Comparison of ENCODE assay signal across 9 mouse cellular contexts in genomic region chr13:24027191-24028170, GRCm38 (mm10). TPM values are rescaled to one million over a fixed set of nuclear protein-coding genes. Genes with fewer than 3 reads are reported as not detected.
A peak's percentile ranks its signal among the peaks of the same experiment; 100 is the strongest.
DNase-seq lines count a peak whose midpoint lies in the region; ATAC-seq lines count a peak whose summit lies in the region.
"Had no signal": no experiment of that assay in that cellular context is flagged by ENCODE, and none has a peak within 500 bp of the region (broad histone marks: within the 10 kb centered on the region; RNA-seq: fewer than 3 reads in every experiment).

No protein-coding gene starts in this region.

- no peak overlapping the region for H3K9ac ChIP-seq in hindbrain, embryonic 16.5 days (ENCODE audit: low read depth, low read length)
- no peak overlapping the region for H3K9ac ChIP-seq in hindbrain, embryonic 12.5 days
- H3K9ac ChIP-seq in forebrain, embryonic 15.5 days (replicated peaks): no peak overlapping the region
- H3K9ac ChIP-seq: embryonic facial prominence, embryonic 13.5 days; heart, embryonic 15.5 days had no signal

- 70% methylated on average over 5 of the region's 5 CpGs for WGBS in hindbrain, embryonic 16.5 days
- 73% methylated on average over 5 of the region's 5 CpGs for WGBS in hindbrain, embryonic 12.5 days
- 65% methylated on average over 5 of the region's 5 CpGs for WGBS in forebrain, embryonic 15.5 days

- DNase-seq in 3T3-L1 (ENCODE audit: low read depth, low spot score) (peak; percentile 49), ES-CJ7 (ENCODE audit: low read depth, low spot score) (peak; percentile 34)
- no peak for DNase-seq in c-Kit-positive CD71-positive TER-119-positive erythroid progenitor cells, embryonic 14.5 days (ENCODE audit: low spot score)
- DNase-seq in gastrocnemius, postnatal 36 days: no peak

- H3K4me2 ChIP-seq in hindbrain, embryonic 16.5 days (ENCODE audit: low read length): no peak overlapping the region
- no peak overlapping the region for H3K4me2 ChIP-seq in hindbrain, embryonic 12.5 days (replicated peaks)
- no peak overlapping the region for H3K4me2 ChIP-seq in forebrain, embryonic 15.5 days (replicated peaks)
- H3K4me2 ChIP-seq: embryonic facial prominence, embryonic 13.5 days; heart, embryonic 15.5 days had no signal

- H3K4me3 ChIP-seq in hindbrain, embryonic 16.5 days (ENCODE audit: low read length): no peak overlapping the region
- H3K4me3 ChIP-seq in hindbrain, embryonic 12.5 days: no peak overlapping the region
- no peak overlapping the region for H3K4me3 ChIP-seq in forebrain, embryonic 15.5 days
- H3K4me3 ChIP-seq: embryonic facial prominence, embryonic 13.5 days; heart, embryonic 15.5 days had no signal

- H3K4me1 ChIP-seq in hindbrain, embryonic 16.5 days (ENCODE audit: control insufficient read depth, insufficient read depth, low read depth, low read length): no peaks in the 10 kb centered on the region
- no peaks in the 10 kb centered on the region for H3K4me1 ChIP-seq in hindbrain, embryonic 12.5 days
- H3K4me1 ChIP-seq in forebrain, embryonic 15.5 days: no peaks in the 10 kb centered on the region
- H3K4me1 ChIP-seq: heart, embryonic 15.5 days had no signal

- H3K9me3 ChIP-seq in hindbrain, embryonic 16.5 days (ENCODE audit: control insufficient read depth, low read length): no peaks in the 10 kb centered on the region
- no peaks in the 10 kb centered on the region for H3K9me3 ChIP-seq in hindbrain, embryonic 12.5 days (replicated peaks)
- no peaks in the 10 kb centered on the region for H3K9me3 ChIP-seq in forebrain, embryonic 15.5 days
- H3K9me3 ChIP-seq: embryonic facial prominence, embryonic 13.5 days; heart, embryonic 15.5 days had no signal

- no peaks in the 10 kb centered on the region for H3K27me3 ChIP-seq in hindbrain, embryonic 16.5 days (replicated peaks; ENCODE audit: control insufficient read depth, insufficient read depth, low read length)
- no peaks in the 10 kb centered on the region for H3K27me3 ChIP-seq in hindbrain, embryonic 12.5 days
- H3K27me3 ChIP-seq in forebrain, embryonic 15.5 days: no peaks in the 10 kb centered on the region
- H3K27me3 ChIP-seq: embryonic facial prominence, embryonic 13.5 days; heart, embryonic 15.5 days had no signal

- peak; percentile 79 for ATAC-seq in hindbrain, embryonic 16.5 days
- no peak for ATAC-seq in hindbrain, embryonic 12.5 days (ENCODE audit: low FRiP score)
- ATAC-seq in forebrain, embryonic 15.5 days (replicated peaks): peak; percentile 78

- no peaks in the 10 kb centered on the region for H3K36me3 ChIP-seq in hindbrain, embryonic 16.5 days (ENCODE audit: control insufficient read depth, insufficient read depth, low read length)
- no peaks in the 10 kb centered on the region for H3K36me3 ChIP-seq in hindbrain, embryonic 12.5 days
- H3K36me3 ChIP-seq in forebrain, embryonic 15.5 days: no peaks in the 10 kb centered on the region
- H3K36me3 ChIP-seq: heart, embryonic 15.5 days had no signal

- no peak overlapping the region for H3K27ac ChIP-seq in hindbrain, embryonic 16.5 days (ENCODE audit: low read depth, low read length)
- no peak overlapping the region for H3K27ac ChIP-seq in hindbrain, embryonic 12.5 days
- no peak overlapping the region for H3K27ac ChIP-seq in forebrain, embryonic 15.5 days (replicated peaks)
- H3K27ac ChIP-seq: embryonic facial prominence, embryonic 13.5 days; heart, embryonic 15.5 days had no signal

- intact Hi-C loops in gastrocnemius, postnatal 36 days (cut with DNase I): loop anchor here (5.0 kb wide), 1 partner anchor 265 kb away; no protein-coding TSS in a partner anchor

RNA-seq across cellular contexts. Expression of gene Scgn, which starts 36.5 kb away (rescaled TPM):
- polyA plus RNA-seq in hindbrain, embryonic 16.5 days (2015; fragmentation: Nextera tagmentation; extraction: Ambion mirVana): 0.68 and 1.7 TPM in 2 replicates
- 0.14 TPM in 1 of 2 replicates, not detected in the other for polyA plus RNA-seq in hindbrain, embryonic 12.5 days (2016; fragmentation: Nextera tagmentation; extraction: Ambion mirVana)
- 1.6 and 3.9 TPM in 2 replicates for polyA plus RNA-seq in forebrain, embryonic 15.5 days (2015; fragmentation: Nextera tagmentation; extraction: Ambion mirVana)
- total RNA-seq in gastrocnemius, postnatal 36 days (2021): not detected
- polyA plus RNA-seq: embryonic facial prominence, embryonic 13.5 days; heart, embryonic 15.5 days had no signal

Comparison
In these comparisons a context has a peak if more than half of its experiments do, and no peak if none do; other contexts are left out.
1. DNase-seq: peak in 3T3-L1 (single experiment) and ES-CJ7 (single experiment); none in c-Kit-positive CD71-positive TER-119-positive erythroid progenitor cells, embryonic 14.5 days (single experiment) and gastrocnemius, postnatal 36 days (0 of 2).